Mouse (Mus musculus): Measurements from ENCODE around the gene Slc30a2.

Slc30a2 gene

DNA sequence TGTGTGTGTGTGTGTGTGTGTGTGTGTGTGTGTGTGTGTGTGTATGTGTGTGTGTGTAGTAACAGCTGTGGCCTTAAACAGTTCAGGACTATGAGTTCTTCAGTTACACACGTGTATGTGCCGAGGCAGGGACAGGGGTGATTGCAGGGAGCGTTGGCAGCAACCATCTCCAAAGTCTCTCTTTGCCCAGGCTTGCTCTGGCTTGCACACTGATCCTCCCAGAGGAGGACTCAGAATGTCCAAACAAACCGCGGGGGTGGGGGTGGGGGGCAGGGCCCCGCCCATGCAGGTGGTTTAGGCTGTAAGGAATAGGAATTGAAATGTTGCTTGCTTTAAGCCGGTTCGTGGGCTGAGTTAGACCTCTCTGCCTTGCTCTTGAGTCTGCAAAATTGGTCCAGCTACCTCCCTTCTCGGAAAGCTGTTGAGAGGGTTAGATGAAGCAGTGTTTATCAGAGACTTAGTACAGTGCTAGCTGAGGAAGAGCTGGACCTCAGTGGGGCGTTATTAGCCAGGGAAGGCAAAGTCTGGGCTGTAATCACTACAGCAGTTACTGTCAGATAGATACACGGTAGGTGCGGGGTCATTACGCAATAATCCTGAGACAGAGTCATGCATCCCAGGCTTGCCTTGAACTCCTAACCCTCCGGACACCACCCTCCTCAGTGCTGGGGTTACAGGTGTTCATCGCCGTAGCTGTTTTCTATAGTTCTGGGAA, 59.0 kb downstream of the Slc30a2 start:
- DNase-seq: no peak

DNA sequence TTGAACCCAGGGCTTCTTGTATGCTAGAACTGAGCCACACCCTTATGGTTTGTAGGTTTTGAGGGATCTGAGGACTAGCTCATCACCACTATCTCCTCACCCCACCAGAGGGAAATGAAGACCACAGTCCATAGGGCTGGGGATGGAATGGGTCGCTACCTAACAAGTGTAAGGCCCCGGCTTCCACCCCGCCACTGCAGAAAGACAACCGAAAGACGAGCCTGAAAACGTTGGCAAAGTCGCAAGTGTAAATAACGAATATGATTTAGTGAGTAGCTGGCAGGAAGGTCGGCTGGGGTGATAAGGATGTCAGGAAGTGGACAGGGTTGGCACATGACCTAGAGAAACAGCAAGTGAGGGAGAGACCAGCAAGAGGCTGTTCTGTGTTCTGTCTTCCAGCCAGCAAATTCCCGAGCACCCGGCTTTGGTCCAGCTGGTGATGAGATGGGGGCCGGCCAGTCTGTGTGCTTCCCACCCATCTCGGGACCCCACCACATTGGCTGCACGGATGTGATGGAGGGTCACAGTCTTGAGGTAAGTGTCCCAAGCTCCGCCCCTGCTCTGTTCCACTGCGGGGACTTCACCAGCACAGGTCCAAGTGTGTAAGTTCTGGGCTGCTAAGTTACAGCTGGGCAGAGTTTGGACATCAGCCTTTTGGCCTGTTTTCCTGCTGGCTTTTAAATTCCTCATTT, 59.7 kb downstream of the Slc30a2 start:
- DNase-seq: no peak

DNA sequence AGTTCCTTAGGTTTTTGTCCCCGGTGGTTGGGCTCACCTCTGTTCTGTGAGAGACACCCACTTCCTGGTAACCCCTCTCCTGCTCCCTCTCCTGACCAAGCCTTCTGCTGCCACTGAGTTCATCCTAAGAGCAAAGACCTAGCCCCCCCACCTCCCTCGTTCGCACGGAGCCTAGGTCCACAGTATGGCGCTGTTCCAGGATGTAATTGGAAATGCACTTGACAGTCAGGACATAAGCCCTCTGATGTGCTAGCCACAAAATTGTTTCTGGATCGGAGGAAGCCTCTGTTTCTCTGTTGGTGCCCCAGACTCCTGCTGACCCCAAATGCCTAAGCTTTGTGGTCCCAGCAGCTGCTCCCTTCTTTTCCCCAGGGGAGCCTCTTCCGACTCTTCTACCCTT, 60.7 kb downstream of the Slc30a2 start:
- no peak for DNase-seq
